Mouse (Mus musculus): ENCODE measurements around the gene Naa38.

Gene Naa38

DNA sequence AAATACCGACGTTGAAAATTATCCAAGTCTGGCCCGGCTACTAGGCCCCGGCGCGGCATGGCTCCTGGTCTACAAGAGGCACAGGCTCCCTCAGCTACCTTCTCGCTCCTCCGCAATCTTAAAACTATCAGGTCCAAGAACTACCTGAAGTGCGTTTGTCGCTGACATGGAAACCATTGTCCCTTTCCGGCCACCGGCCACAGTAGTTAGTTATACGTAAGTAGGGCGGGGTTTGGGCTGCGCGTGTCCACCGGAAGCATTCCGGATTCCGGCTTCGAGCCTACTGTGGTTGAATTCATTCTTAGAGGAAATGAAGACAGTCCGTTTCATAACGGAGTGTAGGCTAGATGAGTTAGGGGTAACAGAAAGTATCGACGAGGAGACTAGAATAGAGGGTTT is at the start of gene Naa38, which contains the start of gene Cyb5d1:
TSS of gene Naa38 (plus strand) at position 253 of the 399 bp plus-strand sequence.
TSS of gene Cyb5d1 (minus strand) at position 397 of the 399 bp plus-strand sequence.
- DNase-seq (ENCODE audit: low read depth, low spot score), result peak; percentile 91

DNA sequence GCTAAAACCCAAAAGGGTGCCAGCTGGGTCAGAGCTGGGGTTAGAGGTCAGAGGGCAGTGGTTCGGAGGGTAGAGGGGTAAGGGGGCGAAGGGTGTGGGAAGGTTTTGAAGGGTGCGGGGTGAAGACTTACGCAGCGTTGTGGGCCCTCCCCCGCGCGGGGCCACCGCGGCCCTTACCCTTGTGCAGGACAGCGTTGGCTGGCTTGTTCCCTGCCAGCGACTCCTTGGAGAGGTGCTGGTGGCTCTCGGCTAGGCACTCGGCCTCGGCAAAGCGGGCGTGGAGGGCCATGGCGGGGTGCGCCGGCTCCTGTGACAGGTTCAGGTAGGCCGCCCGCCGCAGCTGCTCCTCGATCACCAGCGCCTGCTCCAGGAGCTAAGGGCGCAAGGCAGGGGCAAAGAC is 48.8 kb upstream of the Naa38 start:
- no peak for DNase-seq (ENCODE audit: low read depth, low spot score)

DNA sequence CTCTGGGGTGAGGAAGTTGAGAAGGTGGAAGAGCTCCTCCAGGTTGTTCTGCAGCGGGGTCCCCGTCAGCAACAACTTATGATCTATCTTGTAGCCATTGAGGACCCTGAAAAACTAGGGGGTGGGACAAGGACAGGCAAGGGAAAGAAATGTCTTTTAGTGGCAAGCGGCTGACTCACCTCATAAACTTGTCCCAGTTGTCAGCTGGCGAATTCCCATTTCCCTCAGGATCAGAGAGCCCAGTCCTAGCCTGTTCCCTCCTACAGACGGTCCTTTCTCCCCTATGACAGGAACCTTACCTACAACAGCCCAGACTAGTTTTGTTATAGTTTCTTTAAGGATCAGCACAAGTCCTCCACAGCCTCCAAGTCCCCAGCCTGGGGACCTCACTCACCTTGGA is 38.7 kb upstream of the Naa38 start:
- no peak for DNase-seq (ENCODE audit: low read depth, low spot score)

DNA sequence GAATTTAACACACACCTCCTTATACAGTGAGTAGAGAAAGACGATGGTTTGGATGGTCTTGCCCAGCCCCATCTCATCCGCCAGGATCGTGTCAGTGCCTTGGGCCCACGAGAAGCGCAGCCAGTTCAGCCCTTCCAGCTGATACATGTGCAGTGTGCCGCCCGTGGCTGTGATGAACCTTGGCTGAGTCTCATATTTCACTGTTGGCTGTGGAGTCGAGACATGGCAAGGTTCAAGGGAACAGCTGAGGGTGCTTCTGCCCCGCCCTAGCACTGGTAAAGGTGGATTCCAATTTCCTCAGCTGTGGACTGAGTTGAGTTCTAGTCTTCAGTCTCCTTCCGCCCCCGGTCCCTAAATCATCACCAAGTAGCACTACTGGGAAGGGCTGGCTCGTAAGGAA is 37.6 kb upstream of the Naa38 start:
- DNase-seq (ENCODE audit: low read depth, low spot score), result no peak

DNA sequence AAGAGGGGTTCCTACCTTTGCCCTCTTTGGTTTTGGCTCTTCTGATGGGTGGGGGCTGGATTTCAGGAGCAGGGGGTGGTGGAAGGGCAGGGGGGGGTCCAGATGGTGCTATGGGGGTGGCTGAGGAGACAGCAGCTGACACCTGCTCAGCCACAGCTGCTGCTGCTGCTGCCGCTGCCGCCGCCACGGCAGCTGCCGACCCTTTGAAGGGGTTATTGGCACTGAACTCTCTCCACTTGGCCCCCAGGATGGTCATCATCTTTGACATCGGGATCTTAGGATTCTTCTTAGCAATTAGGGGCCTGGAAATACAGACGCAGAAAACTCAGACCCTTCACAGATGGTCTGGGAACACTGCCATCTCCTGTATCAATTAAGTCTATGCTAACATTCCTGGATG is 33.3 kb upstream of the Naa38 start:
- no peak for DNase-seq (ENCODE audit: low read depth, low spot score)

DNA sequence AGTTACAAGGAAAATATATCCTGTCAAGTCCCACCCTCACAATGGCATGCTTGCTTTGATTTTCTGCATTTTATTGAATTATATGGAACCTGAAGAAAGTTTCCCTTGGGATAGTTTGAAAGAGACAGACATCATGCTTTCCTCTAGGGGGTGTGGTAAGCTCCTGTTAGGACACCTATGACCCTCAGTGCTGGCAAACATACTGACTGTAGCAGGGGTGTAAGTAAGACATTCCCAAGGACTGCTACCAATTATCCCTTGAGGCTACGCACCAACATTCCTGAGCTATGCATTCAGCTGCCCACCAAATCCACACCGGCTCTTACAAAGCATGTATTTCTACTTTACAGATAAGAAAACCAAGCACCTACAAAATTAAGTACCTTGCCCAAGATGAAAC is 32.8 kb upstream of the Naa38 start:
- peak; percentile 89 for DNase-seq (ENCODE audit: low read depth, low spot score)

DNA sequence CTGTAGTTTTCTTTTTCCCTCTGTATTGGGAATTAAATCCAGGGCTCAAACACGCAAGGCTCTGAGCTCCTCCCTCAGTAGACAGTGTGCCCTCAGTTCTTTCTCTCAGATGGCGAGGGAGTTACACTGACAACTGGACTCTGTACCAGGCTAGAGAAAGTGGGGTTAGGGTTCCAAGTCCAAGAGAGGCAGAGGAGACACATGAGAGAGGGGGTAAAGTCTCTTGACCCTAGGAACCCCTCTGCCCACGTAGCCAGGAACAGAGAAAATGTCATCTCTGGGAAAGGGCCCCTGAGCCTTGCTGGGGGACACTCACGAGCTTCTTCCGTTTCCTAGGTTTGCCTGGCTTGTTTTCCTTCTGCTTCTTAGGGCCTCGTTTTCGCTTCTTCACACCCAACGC is 30.9 kb upstream of the Naa38 start:
- no peak for DNase-seq (ENCODE audit: low read depth, low spot score)

DNA sequence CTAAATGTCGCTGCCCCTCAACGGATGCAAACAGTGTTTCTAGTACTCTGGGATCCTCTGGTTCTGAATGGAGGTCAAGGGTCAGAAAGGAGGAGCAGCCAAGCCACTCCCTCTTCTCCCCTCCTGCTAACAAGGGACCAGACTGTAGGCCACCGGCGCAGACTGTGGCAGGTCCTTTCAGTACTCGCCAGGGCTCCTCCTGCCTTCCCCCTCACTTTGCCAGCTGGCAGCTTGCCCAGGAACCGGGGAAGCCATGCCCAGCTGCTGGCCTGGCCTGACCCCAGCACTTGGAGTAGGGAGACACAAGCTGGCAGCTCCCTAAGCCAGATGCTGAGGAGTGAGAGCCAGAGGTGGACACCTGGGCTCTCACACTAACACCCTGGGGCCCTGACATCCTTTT is 30.4 kb upstream of the Naa38 start:
- DNase-seq (ENCODE audit: low read depth, low spot score), result peak; percentile 84

DNA sequence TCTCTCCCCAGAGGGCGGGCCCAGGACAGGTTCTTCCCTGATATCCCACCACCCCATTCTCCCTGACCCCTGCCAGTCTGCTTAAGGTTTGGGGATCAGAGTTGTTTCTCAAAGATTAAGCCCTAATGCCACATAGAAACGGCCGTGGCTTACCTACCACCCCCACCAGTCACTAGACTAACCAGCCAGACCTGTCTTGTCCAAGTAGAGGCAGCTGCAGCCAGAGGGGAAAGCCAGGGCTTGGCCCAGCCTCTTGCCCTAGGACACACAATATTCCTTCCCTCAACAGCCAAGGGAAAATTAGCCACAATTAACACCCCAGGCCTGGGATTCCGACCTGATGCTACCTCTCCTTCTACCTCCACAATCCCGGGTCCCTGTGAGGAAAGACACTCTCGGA is 29.6 kb upstream of the Naa38 start:
- peak; percentile 16 for DNase-seq (ENCODE audit: low read depth, low spot score)

DNA sequence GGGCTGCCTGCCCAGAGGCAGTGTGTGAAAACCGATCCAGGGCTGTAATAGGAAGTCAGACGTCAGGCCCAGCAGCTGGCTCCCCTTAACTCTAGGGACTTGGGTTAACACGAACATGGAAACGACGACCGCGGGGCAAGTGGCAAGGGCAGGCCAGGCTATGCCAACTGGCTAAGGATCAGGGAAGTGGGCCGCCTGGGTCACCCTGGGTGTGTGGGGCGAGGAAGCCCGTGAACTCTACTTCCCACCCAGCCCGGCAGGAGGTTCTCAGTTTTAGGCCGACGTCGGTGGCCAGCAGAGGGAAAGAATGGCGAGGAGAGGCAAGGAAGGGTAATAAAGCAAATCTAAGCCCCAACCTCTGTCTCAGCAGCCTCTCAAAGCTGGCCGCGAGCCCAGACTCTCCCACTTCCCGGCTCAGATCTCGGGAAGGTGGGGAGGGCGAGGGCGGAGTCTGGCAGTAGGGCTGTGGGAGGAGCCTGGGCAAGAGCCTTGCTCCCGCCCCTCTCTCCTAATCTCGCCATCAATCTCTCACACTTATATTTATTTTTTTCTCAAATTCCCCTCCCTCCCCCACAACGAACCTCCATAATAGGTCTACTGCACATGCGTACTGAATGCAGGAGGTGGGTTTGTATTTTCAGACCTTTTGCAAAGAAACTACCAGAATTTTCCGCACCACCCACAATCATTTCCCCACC is 29.0 kb upstream of the Naa38 start:
- DNase-seq (ENCODE audit: low read depth, low spot score), result peak; percentile 98

DNA sequence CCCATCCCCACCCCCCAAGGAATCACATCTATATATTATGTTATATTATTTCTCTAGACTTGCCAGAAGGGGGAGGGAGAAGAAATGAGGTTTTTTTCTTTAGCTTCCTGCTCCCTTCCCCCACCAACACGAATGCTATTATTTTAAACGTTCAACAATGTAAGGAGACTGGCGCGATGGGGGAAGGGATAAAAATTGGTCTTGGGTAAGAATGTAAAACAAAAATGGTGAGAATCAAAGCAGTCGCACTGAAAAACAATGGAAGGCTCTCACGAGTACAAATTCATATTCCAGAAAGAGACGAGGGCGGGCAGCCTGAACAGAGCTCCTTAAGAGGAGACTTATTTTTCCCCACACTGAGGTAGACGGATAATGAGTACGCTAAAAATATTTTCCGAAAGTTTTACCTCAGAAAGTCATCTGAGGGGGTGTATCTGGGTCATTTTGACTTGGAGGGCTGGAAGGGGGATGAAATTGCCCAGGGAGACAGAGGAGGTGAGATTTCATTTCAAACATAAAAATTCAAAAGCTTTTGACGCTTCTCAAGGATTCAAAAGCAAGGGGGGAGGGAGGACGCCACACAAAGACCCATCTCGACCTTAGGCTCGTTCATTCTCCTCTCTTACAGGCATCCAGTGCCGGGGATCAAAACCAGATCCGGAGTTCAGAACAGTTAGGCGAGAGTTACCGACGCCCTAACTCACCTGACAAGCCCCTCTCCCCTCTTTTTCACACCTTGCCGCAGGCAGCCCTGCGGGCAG is 28.3 kb upstream of the Naa38 start:
- peak; percentile 55 for DNase-seq (ENCODE audit: low read depth, low spot score)

DNA sequence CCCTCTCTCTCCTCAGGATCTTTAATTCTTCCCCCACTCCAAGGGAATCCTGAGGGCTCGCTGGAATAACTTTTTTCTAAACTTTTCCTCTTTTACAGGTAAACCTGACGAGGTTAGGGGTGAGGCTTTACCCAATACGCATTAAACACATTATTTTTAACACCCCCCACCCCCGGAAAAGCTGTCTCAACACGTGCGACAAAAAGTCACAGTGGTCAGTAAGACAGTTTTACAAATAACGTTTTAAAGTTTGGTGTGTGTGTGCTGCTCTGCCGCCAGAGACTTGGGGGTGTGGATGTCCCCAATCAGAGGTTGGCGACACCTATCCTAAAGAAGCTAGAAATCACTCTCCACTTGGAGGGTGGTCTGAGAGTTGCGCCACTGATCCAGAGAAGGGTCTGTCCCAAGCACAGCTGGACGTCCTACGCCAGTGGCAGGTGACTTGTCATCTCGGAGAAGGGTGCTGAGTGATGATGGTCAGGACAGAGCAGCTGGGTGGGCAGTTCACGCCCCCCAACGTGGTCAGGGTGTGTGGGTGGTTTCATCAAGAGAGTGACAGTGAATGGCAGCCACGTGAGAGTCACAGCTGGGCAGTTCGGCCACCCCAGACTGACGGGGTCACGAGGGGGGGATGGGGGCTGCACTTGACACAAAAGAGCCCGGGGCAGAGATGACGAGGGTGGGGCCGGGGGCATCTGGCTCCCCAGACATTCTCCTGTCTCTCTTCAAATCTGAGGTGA is 27.5 kb upstream of the Naa38 start:
- DNase-seq (ENCODE audit: low read depth, low spot score), result peak; percentile 37

DNA sequence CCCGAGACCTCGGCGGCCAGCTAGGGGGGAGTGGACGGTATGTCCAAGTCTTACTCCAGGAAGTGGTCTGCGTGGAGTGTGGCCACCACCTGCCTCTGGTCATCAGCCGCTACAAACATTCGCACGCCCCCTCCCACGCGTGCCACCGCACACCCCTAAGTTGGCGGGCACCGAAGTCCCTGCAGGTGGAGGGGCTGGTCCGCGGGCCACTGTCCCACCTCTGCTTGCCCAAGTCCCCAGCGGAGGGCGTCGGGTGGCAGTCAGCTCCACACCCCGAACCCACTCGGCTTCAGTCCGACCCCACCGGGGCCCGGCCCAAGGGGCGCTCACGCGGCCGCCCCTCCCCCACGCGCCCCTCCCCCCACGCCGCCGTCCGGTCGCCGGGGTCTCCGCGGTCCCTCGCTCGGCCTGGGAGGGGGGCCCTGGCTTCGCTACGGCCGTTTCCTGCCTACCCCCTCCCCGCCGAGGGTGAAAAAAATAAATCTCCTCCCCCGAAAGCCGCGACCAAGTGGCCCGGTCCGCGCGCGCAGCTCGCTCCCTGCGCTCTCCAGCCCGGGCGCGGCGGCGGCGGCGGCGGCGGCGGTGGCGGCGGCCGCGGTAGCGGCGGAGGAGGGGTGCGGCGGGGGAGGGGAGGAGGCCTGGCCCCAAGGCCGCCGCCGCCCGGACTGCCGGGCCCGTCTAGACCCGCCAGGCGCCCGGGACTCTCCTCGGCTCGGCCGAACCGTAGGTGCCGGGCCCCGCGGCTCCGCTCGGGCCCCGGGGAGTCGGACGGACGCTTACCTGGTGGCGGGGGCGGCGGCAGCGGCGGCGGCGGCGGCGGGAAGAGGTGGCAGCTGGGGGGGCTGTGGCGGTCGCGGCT is 26.7 kb upstream of the Naa38 start:
- DNase-seq (ENCODE audit: low read depth, low spot score), result peak; percentile 49

DNA sequence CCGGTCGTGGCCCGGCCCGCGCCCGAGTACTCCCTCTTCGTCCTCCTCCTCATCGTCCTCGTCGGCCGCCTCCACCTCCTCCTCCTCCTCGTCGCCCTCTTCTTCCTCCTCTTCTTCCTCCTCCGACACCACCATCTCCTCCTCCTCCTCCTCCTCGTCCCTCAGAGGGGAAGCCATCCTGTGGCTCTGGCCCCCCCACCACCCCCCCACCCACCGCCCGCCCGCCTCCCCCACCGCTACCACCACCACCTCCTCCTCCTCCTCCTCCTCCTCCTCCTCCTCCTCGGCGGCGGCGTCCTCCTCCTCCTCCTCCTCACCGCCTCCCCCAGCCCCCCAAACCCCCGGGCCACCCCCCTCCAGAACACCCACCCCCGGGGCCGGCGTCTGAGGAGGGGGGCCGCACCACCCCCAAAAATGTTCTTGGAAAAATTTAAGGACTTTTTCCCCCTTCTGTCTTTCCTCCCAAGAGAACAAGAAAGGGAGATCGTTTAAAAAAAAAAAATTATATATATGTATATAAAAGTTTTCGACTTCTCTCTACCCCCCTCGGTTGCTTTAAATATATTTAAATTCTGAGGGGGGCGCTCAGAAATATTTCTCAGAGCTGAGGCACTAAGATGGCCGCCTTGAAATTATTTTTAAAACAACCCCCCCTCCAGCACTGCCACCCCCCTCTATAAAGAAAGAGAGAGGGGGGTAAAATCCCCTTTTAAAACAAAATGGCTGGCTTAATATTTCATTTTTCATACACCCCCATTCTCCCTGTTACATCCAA is 25.9 kb upstream of the Naa38 start, which contains the start of gene Chd3:
TSS of gene Chd3 (minus strand) at position 192 of the 775 bp plus-strand sequence.
- DNase-seq (ENCODE audit: low read depth, low spot score), result peak; percentile 39

DNA sequence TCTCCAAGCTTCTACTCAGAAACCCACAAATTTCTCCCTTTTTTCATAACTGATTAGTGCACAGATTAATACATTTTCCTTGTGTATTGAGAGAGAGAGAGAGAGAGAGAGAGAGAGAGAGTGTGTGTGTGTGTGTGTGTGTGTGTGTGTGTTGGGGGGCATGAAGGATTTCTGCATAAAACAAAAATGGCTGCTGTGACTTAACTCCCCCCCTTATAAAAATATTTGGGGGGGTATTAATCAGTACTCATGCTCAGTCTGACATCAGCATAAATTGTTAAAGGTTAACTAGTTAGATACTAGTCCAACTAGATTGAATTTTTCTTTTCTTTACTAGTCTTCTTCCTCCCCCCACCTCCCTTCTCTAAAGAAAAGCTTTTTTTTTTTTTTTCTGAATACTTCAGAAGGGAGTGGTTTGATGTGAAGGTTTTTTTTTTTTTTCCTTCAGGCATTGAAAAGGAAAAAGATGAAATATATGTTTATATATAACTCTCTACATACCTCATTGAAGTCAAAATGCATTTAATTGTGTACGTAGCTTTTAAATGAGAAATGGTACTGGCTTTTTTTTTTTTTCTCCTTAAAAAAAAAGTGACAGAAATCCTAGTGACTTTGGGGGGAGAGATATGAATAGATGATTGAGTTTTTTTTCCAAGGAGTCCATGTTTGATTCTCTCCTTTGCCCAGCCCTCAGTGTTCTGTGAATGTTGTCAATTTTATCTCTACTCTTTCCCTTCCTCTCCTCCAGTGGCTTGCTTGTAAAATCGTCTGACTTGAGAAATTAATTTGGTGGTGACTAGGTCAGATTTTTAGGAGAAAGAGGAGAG is 25.1 kb upstream of the Naa38 start:
- DNase-seq (ENCODE audit: low read depth, low spot score), result peak; percentile 44

DNA sequence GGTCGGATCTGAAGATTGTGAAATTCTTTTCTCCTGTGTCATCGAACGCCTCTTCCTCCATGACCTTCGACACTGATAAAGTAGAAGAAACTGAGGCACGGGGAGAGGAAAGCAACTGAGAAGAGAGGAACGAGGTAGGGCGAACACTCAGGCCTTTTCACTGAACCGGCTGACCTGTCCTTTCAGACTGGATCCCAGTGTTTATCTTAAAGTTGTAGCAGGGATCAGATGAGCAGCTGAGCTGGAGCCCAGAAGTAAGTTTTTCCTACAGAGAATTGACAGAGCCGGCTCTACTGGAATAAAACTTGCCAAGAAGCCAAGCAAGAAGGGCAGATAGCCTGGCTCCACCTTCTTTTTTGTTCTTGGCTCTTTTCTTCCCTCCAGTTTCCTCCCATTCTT is 24.5 kb upstream of the Naa38 start:
- DNase-seq (ENCODE audit: low read depth, low spot score), result peak; percentile 41

DNA sequence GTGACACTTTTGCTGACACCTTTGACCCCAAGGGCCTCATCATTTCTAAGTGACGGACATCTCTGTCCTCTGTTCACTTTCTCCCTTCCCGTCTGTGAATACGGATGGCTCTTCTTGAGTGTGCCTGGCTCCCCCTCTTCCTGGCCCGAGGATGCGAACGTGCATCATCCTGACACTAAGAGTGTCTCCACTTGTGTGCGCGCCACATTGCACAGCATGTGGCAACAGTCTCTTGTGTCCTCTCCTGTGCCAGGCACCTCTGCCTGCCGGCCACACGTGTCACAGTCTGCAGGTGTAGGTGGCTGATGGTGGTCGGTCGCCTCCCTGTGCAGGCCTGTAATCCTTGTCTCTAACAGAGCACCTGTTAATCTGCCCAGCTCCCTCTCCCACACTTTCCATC is 23.7 kb upstream of the Naa38 start:
- no peak for DNase-seq (ENCODE audit: low read depth, low spot score)

DNA sequence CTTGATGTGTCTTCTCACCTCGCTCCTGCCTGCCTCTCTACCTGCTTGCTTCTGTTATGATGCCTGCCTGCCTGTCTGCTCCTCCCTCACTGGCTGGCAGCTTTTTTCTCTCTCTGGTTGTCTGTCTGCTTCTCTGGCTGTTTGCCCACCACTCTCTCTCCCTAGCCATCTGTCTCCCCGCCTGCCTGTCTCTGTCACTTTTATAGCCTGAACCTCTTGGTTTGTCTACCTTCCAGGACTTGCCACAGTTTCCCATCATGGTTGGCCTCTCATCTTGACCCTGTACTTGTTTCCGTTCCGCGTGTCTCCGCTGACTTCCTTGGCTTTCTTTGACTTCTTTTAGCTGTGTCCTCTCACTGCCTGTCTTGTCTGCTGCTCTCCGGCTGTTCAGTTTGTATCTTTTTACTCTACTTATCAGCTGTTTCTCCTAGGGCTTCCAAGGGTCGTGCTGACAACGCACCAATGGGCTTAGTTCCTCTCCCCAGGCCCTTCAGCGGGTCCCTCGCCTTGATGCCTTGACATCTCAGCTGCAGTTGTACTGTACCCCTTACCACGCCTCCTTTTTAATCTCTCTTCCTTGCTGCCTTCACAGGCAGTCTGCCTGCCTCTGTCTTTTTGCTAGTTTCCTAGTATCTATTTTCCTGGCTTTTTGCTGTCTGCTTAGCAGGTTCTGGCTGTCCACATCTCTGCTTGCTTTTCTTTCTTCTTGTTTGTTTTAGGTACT is 23.1 kb upstream of the Naa38 start:
- DNase-seq (ENCODE audit: low read depth, low spot score), result no peak

DNA sequence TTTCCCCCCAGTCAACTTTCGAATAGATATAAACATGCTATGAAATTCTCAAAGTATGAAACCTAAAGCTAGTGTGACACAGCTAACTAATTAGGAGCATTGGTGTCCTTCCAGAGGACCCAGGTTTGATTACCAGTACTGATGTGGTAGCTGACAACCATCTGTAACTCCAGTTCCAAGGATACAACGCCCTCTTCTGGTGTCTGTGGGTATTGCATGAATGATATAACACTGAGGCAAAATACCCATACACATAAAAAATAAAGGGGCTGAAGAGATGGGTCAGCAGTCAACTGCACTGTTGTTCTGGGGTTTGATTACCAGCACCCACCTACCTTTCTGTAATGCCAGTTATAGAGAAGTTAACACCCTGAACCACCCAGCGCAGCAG is 22.5 kb upstream of the Naa38 start:
- DNase-seq (ENCODE audit: low read depth, low spot score), result peak; percentile 37
